Mouse (Mus musculus) liver, embryonic 11.5 days (tissue): ENCODE results near the gene Ptpru. TPM values are rescaled to one million over a fixed set of nuclear protein-coding genes. Genes with fewer than 3 reads are reported as not detected.
A peak's percentile ranks its signal among the peaks of the same experiment; 100 is the strongest.
"Not testable (repeated sequence)": the region's sequence is repeated elsewhere in the genome, so short reads cannot be mapped to it uniquely, and the experiment has no call there.

ENCODE experiments used
- ATAC-seq: fragments of 200-750 bp; cut with Nextera tagmentation; replicated peaks from 2 replicates; pipeline ENCODE4 v1.8.0; 2017; ENCODE audit warnings: moderate number of reproducible peaks, mild to moderate bottlenecking, moderate TSS enrichment, moderate library complexity; ENCODE audit not compliant: low FRiP score
- DNase-seq: peaks from one replicate; pipeline ENCODE4 v3.0.0-alpha.2; 2017; ENCODE audit warnings: low spot score
- H3K27ac ChIP-seq: fragments of 300-500 bp; sonication (generic); 2 replicates; pipeline ENCODE4 v1.5.1; 2014; ENCODE audit warnings: mild to moderate bottlenecking, low read depth, low read length, control low read depth
- H3K27me3 ChIP-seq: fragments of 300-500 bp; sonication (generic); replicated peaks from 2 replicates; pipeline ENCODE4 v1.6.1; 2014; ENCODE audit warnings: low read length, mixed read lengths; ENCODE audit not compliant: control insufficient read depth, insufficient read depth
- H3K36me3 ChIP-seq: fragments of 300-500 bp; sonication (generic); 2 replicates; pipeline ENCODE4 v1.6.1; 2014; ENCODE audit warnings: mild to moderate bottlenecking, low read length, moderate library complexity, mixed read lengths; ENCODE audit not compliant: control insufficient read depth, insufficient read depth
- H3K4me1 ChIP-seq: fragments of 300-500 bp; sonication (generic); replicated peaks from 2 replicates; pipeline ENCODE4 v1.6.1; 2014; ENCODE audit warnings: low read length, mixed read lengths; ENCODE audit not compliant: control insufficient read depth, insufficient read depth
- H3K4me2 ChIP-seq: fragments of 300-500 bp; sonication (generic); 2 replicates; pipeline ENCODE4 v1.6.1; 2014; ENCODE audit warnings: mild to moderate bottlenecking, control low read depth, moderate library complexity
- H3K4me3 ChIP-seq: fragments of 300-500 bp; sonication (generic); 2 replicates; pipeline ENCODE4 v1.5.1; 2014; ENCODE audit warnings: low read depth, low read length, control low read depth
- H3K9ac ChIP-seq: fragments of 300-500 bp; sonication (generic); 2 replicates; pipeline ENCODE4 v1.6.1; 2014; ENCODE audit warnings: low read depth, low read length, control low read depth
- H3K9me3 ChIP-seq: fragments of 300-500 bp; sonication (generic); 2 replicates; pipeline ENCODE4 v1.6.1; 2016; ENCODE audit warnings: low read length, inconsistent platforms, mixed read lengths; ENCODE audit not compliant: control insufficient read depth
- WGBS: fragments of 180-500 bp; shearing (Covaris S2); extraction: QIAGEN DNeasy Blood & Tissue Kit; methylation state at CpG from one replicate; pipeline ENCODE4 v1.1.7; 2014; 5-methylcytosine and 5-hydroxymethylcytosine counted together
- polyA plus RNA-seq: library from polyadenylated mRNA; unstranded; fragments of >200 nt; fragmentation: Nextera tagmentation; extraction: Ambion mirVana; gene quantifications from 2 replicates; pipeline ENCODE4 v1.2.1, GENCODE M21; 2014

Ptpru gene
- polyA plus RNA-seq, 1 experiment from 2014 or later, result 5.8 TPM

DNA sequence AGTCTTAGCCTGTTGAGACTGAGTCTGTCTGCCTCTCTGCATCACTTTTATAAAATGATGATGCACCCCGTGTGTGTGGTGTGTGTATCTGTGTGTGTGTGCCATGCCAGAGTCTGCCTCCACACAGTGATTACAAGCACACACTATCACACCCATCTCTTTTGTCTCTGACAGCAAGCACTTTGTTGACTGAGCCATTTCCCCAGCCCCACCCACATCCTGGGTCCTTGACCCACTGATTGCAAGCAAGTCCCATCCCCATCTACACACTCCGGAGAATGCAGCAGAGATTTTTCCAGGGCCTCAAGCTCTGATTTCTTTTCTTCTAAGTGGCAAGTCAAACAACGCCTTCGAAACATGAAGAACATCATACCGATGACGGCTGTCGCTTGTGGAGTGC, 24.3 kb downstream of the Ptpru start:
- H3K9ac ChIP-seq, result no peak overlapping the region
- no peak overlapping the region for H3K27ac ChIP-seq

DNA sequence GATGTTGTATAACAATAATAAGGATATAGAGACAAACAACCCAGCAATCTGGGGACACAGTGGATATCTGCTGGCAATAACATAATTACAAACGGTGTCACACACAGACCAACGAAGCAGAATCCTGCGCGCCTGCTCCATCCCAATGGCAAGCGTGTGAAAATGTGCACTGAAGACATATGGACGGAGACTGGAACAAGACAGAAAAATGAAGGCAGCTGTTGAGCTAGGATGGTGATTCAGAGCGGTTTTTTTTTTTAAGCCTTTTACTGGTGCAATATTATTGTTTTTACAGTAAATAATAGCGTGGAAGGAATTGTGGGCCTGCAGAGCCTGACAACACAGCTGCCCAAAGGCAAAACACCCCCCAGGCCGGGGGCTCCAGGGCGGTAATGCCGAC, 25.6 kb downstream of the Ptpru start:
- Histone ChIP-seq H3K4me1 (0 out of 2 replicates have a peak, but pooled peaks cover 3% of the 10 kb centered on the region), H3K27ac (no peak overlapping the region), H3K4me2 (no peak overlapping the region), H3K9me3 (no peaks in the 10 kb centered on the region), H3K27me3 (no peaks in the 10 kb centered on the region), H3K9ac (no peak overlapping the region), H3K36me3 (no peaks in the 10 kb centered on the region), H3K4me3 (no peak overlapping the region)
- DNase-seq (no peak), ATAC-seq (no peak)
- WGBS, result 88% methylated on average over 11 of the region's 11 CpGs

More for the DNA sequence above, 24.3 kb downstream of the Ptpru start:
- DNase-seq, result no peak
- Histone ChIP-seq H3K27me3 (no peaks in the 10 kb centered on the region), H3K4me3 (no peak overlapping the region), H3K4me2 (no peak overlapping the region), H3K9me3 (no peaks in the 10 kb centered on the region), H3K36me3 (no peaks in the 10 kb centered on the region), H3K4me1 (0 out of 2 replicates have a peak, but pooled peaks cover 3% of the 10 kb centered on the region)
- 81% methylated on average over 7 of the region's 7 CpGs for WGBS
- no peak for ATAC-seq

DNA sequence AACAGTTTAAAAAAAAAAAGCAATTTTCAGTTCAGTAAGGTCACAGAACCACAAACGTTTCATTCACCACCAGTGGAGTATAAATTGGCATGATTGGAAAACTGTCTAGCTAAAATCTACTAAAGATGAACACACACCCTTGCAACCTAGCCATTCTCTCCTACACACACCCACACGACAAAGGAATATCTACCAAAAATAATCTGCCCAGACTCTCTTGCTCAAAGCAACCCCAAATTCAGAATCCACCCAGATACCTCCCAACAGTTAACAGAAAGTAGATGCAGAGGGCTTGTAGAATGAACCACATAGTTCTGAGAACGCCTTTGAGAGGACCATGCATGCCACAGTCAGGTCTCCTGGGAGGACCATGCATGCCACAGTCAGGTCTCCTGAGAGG, 32.8 kb downstream of the Ptpru start:
- H3K9ac ChIP-seq, result no peak overlapping the region
- no peak overlapping the region for H3K4me2 ChIP-seq
- H3K4me1 ChIP-seq, result 0 out of 2 replicates have a peak, but pooled peaks cover 2% of the 10 kb centered on the region
- H3K27me3 ChIP-seq, result no peaks in the 10 kb centered on the region
- H3K9me3 ChIP-seq, result no peaks in the 10 kb centered on the region
- 69% methylated on average over 3 of the region's 3 CpGs for WGBS
- no peak for DNase-seq
- no peak overlapping the region for H3K27ac ChIP-seq
- no peaks in the 10 kb centered on the region for H3K36me3 ChIP-seq
- no peak overlapping the region for H3K4me3 ChIP-seq
- ATAC-seq, result no peak

DNA sequence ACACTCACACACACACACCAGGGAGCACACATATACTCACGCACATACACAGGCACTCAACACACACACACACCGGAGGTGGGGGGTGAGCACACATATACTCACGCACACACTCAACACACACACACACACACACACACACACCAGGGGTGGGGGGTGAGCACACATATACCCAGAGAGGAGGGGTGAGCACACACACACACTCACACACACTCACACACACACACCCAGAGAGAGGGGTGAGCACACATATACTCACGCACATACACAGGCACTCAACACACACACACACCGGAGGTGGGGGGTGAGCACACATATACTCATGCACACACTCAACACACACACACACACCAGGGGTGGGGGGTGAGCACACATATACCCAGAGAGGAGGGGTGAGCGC, 33.4 kb downstream of the Ptpru start:
- H3K27me3 ChIP-seq, ATAC-seq, H3K9me3 ChIP-seq, H3K36me3 ChIP-seq, H3K9ac ChIP-seq, DNase-seq, H3K4me1 ChIP-seq, H3K27ac ChIP-seq, H3K4me2 ChIP-seq, H3K4me3 ChIP-seq: not testable (repeated sequence)
- WGBS, result 92% methylated on average over 5 of the region's 6 CpGs

- no peak for DNase-seq
- Histone ChIP-seq H3K36me3 (no peaks in the 10 kb centered on the region), H3K9ac (no peak overlapping the region), H3K27ac (no peak overlapping the region), H3K4me2 (no peak overlapping the region), H3K9me3 (no peaks in the 10 kb centered on the region), H3K4me3 (no peak overlapping the region), H3K27me3 (no peaks in the 10 kb centered on the region), H3K4me1 (0 out of 2 replicates have a peak, but pooled peaks cover 2% of the 10 kb centered on the region)
- WGBS, result 74% methylated on average over 9 of the region's 9 CpGs
- no peak for ATAC-seq
Observed at GRCm38 (mm10) chr4:131803846-131804245, 34.2 kb downstream of the Ptpru start.

GRCm38 (mm10) chr4:131798968-131799367, 39.1 kb downstream of the Ptpru start:
- H3K9me3 ChIP-seq, result no peaks in the 10 kb centered on the region
- H3K4me3 ChIP-seq, result no peak overlapping the region
- H3K27ac ChIP-seq, result no peak overlapping the region
- H3K27me3 ChIP-seq, result no peaks in the 10 kb centered on the region
- no peak for DNase-seq
- H3K9ac ChIP-seq, result no peak overlapping the region
- ATAC-seq, result peak; percentile 66
- 37% methylated on average over 3 of the region's 4 CpGs for WGBS
- no peak overlapping the region for H3K4me2 ChIP-seq
- no peaks in the 10 kb centered on the region for H3K36me3 ChIP-seq
- H3K4me1 ChIP-seq, result 0 out of 2 replicates have a peak, but pooled peaks cover 2% of the 10 kb centered on the region

GRCm38 (mm10) chr4:131797920-131798319, 40.2 kb downstream of the Ptpru start:
- no peaks in the 10 kb centered on the region for H3K9me3 ChIP-seq
- WGBS, result 74% methylated on average over 12 of the region's 12 CpGs
- H3K27me3 ChIP-seq, result no peaks in the 10 kb centered on the region

GRCm38 (mm10) chr4:131797483-131797882, 40.6 kb downstream of the Ptpru start:
- DNase-seq, result no peak
- Histone ChIP-seq H3K4me3 (no peak overlapping the region), H3K4me2 (no peak overlapping the region), H3K9me3 (no peaks in the 10 kb centered on the region), H3K27ac (no peak overlapping the region), H3K27me3 (no peaks in the 10 kb centered on the region), H3K36me3 (no peaks in the 10 kb centered on the region), H3K9ac (no peak overlapping the region), H3K4me1 (no peaks in the 10 kb centered on the region)
- 82% methylated on average over 7 of the region's 7 CpGs for WGBS
- no peak for ATAC-seq

More at GRCm38 (mm10) chr4:131797920-131798319, 40.2 kb downstream of the Ptpru start:
- no peak; the same call in 1 of the 2 replicates for ATAC-seq
- no peak for DNase-seq
- Histone ChIP-seq H3K9ac (no peak overlapping the region), H3K27ac (no peak overlapping the region), H3K4me1 (no peaks in the 10 kb centered on the region), H3K36me3 (no peaks in the 10 kb centered on the region), H3K4me3 (no peak overlapping the region), H3K4me2 (no peak overlapping the region)

GRCm38 (mm10) chr4:131796312-131797080, 41.6 kb downstream of the Ptpru start:
- Histone ChIP-seq H3K4me1 (no peaks in the 10 kb centered on the region), H3K9me3 (no peaks in the 10 kb centered on the region), H3K36me3 (no peaks in the 10 kb centered on the region), H3K4me2 (no peak overlapping the region), H3K4me3 (no peak overlapping the region), H3K27ac (no peak overlapping the region), H3K9ac (no peak overlapping the region), H3K27me3 (no peaks in the 10 kb centered on the region)
- DNase-seq, result no peak
- 71% methylated on average over 14 of the region's 14 CpGs for WGBS
- ATAC-seq, result no peak
